Mouse (Mus musculus) lung, postnatal 14 days (tissue): ENCODE results near the gene 4931423N10Rik.

ENCODE experiments used
- DNase-seq: peaks from one replicate; pipeline ENCODE4 v3.0.0; 2021

The 4931423N10Rik gene

DNA sequence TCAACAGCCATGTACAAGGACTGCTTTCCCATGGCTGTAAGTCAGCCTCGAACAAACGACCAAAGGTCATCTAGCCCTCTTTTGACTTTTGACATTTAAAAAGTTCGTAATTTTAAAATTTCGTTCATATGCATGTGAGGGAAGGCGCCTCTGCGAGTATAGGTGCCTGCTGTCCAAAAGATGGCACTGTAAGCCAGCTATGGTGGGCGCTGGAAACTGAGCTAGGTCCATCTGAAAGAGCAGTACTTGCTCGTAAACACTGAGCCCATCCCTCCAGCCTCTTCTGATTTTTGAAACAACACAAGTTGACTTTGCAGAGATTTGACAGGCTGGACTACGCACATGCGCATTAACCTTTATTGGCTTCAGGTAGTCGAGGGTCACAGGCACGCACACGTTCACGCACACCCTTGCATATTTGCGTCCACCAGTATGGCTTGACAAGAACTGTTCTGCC lies at the start of gene 4931423N10Rik:
Gene 4931423N10Rik (plus strand): TSS at position 407 of the 457 bp plus-strand sequence.
- DNase-seq = no peak

GRCm38 (mm10) chr2:23172305-23172704 lies 35.0 kb upstream of the 4931423N10Rik start:
- no peak for DNase-seq

DNA sequence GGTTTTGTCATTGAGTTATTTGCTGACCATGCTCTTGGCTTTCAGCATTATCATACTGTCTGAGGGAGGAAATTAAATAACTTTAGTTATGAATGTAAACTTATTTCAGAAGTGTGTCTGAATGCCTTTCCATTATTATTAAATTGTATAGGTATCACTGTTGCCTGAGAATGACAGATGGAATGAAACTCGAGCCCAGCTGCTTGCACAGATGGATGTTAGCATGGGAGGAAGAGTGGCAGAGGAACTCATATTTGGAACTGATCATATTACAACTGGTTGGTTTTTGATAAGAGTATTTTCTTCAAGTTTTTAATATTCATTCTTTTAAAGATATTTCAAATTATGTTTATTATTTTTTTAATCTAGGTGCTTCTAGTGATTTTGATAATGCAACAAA lies 12.9 kb upstream of the 4931423N10Rik start:
- DNase-seq = no peak

DNA sequence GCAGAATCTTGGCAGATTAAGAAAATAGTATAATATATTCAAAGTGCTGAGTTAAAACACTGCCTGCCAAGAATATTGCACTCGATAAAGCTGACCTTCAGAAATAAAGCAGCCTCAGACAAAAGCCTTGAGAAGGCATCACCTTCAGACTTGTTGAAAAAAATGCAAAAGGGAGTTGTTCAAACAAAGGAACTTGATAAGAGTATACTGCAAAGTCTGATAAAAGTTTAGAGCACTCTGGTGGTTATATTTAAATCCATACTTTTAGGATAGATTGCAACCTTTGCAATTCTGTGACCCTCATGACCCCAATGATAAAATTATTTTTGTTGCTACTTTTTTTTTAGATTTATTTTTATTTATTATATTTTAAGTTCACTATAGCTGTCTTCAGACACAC lies 6.2 kb upstream of the 4931423N10Rik start:
- no peak for DNase-seq

DNA sequence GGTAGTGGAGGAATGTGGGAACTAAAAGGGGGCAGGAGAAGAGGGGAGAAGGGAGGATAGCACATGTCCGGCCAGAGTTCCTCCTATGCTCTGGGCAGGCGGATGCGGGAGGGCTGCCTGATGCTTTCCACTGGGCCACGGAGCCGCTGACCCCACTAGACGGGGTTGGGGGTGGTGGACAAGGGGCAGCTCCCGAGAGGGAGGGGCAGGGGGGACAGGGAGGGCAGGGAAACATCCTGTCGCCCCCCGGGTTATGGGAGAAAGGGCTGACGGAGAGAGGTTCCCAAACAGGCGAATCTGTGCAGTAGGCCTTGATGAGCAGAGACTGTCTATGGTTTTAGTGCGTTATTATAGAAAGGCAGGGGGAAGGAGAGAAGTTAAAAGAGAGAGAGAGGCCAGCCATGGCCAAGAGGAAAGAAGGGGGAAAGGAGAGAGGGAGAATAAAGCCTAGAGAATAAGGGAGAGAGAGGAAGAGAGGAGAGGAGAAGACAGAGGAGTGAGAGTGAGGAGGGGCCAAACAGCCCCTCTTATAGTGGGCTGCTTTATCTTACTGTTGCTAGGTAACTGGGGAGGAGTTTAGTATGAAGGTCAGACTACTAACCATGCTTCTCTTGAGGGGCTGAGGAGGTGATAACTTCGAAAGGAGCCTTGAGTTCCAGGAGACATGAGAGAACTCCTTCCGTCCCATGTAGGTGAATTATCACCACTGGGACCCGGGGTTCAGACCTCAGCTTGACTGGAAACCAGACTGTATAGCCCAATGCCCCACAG lies 4.2 kb upstream of the 4931423N10Rik start:
- no peak for DNase-seq

- no peak for DNase-seq
These were observed 6.4 kb downstream of the 4931423N10Rik start for GRCm38 (mm10) chr2:23213661-23214060.

GRCm38 (mm10) chr2:23225199-23225598 lies 17.9 kb downstream of the 4931423N10Rik start:
- no peak for DNase-seq

DNA sequence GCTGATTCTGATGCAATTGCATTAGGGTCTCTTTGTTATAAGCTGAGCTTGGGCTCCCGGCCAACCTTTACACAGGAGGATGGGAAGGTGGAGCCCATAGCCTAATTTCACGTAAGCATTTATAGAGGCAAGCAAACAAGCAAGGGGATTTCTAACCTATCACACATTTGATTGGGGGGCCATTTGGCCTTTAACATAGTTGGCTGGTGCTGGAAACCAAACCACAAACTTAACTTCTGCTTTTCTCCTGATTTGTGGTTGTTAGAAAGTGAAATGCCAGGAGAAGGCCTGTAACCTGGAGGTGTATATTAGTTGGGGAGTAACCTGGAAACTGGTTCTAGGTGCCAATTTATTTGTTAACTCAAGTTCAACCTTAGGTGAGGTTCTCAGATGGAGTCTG lies 21.2 kb downstream of the 4931423N10Rik start:
- DNase-seq = no peak

DNA sequence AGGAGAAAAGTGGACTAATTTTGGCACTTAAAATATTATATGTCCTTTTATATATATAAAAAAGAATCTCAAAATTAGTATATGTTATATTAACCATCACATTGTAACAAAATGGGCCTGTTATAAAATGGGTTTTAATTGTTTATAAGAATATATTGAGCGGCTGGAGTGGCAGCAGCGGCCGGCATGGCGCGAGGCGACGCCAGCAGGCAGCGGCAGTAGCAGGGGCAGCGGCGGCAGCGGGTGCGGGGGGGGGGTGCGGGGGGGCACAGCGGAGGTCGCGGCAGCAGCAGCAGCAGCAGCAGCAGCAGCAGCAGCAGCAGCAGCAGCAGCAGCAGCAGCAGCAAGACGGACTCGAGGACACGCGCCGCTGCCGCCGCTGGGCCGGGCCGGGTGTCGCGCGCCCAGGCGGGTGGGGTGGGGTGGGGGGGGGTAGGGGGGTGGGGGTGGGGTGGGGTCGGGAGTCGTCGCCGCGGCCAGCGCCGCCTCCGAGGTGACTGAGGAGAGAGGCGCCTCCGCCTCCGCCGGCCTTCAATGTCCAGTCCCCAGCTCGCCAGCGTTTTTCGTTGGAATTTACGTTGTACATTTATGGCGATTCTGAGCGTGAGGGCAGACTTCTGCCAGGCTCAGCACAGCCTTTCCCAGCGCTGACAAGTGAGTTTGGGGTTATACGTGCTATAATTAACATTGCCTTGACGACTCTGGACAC lies 26.9 kb downstream of the 4931423N10Rik start:
- no peak for DNase-seq

GRCm38 (mm10) chr2:23290991-23291390 lies 83.7 kb downstream of the 4931423N10Rik start:
- DNase-seq = peak; percentile 9

DNA sequence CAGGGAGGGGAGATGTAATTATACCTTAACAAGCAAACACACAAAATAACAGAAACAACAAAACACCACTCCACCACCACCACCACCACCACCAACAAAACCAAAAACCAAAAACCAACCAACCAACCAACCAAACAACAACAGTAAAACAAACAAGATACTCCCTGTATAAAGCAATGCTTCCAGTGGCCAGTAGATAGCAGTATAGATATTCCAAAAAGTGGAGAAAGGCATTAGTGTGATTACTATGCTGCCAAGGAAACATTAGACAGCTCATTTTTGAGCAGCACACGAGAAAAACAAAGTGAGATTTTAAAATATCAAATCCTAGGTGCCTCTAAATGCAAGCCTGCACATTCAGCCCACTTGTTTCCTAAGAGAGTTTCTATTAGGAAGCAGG lies 107.6 kb downstream of the 4931423N10Rik start:
- no peak for DNase-seq
